Mouse (Mus musculus) left cerebral cortex, postnatal 4 days (tissue): Measurements from ENCODE around the gene Eef2. TPM values are rescaled to one million over a fixed set of nuclear protein-coding genes. Genes with fewer than 3 reads are reported as not detected.
"Not testable (repeated sequence)": the region's sequence is repeated elsewhere in the genome, so short reads cannot be mapped to it uniquely, and the experiment has no call there.

ENCODE experiments used
- DNase-seq: peaks from one replicate; pipeline ENCODE4 v3.0.0-alpha.2; 2022
- intact Hi-C: fragments of 180-260 bp; cut with DNase I; formaldehyde crosslinking; loops from one replicate; pipeline ENCODE4 v1.15.1; 2025
- total RNA-seq, 2 experiments: library from RNA; stranded (reverse); gene quantifications; 2 replicates each; pipeline ENCODE4 v1.2.3; 2021

Eef2 gene
- total RNA-seq, 2 experiments from 2014 or later: 1,312 to 1,322 TPM

GRCm38 (mm10) chr10:81179451-81180342, 3.3 kb downstream of the Eef2 start:
- no peak for DNase-seq
- intact Hi-C loops: no loop called here

GRCm38 (mm10) chr10:81180946-81181345, 4.5 kb downstream of the Eef2 start:
- intact Hi-C loops: no loop called here
- DNase-seq: no peak

- intact Hi-C loops, DNase-seq: not testable (repeated sequence)
Measured at GRCm38 (mm10) chr10:81181860-81182259, 5.4 kb downstream of the Eef2 start.

GRCm38 (mm10) chr10:81182336-81183333, 6.2 kb downstream of the Eef2 start, which contains the start of gene Dapk3:
Gene Dapk3, plus strand, starts transcription at chr10:81183005.
- DNase-seq: peak; percentile 97
- intact Hi-C loops: no loop called here

GRCm38 (mm10) chr10:81183805-81184204, 7.4 kb downstream of the Eef2 start, which contains the start of gene 4930442H23Rik:
Gene 4930442H23Rik, minus strand, starts transcription at chr10:81183849.
- no peak for DNase-seq
- intact Hi-C loops: no loop called here

GRCm38 (mm10) chr10:81184765-81185164, 8.3 kb downstream of the Eef2 start:
- intact Hi-C loops: no loop called here
- no peak for DNase-seq

- intact Hi-C loops: no loop called here
- DNase-seq: no peak
Measured at GRCm38 (mm10) chr10:81187161-81187560, 10.7 kb downstream of the Eef2 start.

- intact Hi-C loops: loop anchor here (10.0 kb wide), 2 partner anchors 155 to 275 kb away; partner anchors contain the start of gene Gipc3
- no peak for DNase-seq
Measured at GRCm38 (mm10) chr10:81189821-81190220, 13.4 kb downstream of the Eef2 start.

GRCm38 (mm10) chr10:81190236-81190911, 13.9 kb downstream of the Eef2 start:
- no peak for DNase-seq
- intact Hi-C loops: loop anchor here (10.0 kb wide), 2 partner anchors 154 to 274 kb away; partner anchors contain the start of gene Gipc3

GRCm38 (mm10) chr10:81190912-81191321, 14.5 kb downstream of the Eef2 start:
- DNase-seq: no peak
- intact Hi-C loops: loop anchor here (10.0 kb wide), 2 partner anchors 154 to 274 kb away; partner anchors contain the start of gene Gipc3

GRCm38 (mm10) chr10:81191342-81191982, 15.0 kb downstream of the Eef2 start:
- intact Hi-C loops: loop anchor here (10.0 kb wide), 2 partner anchors 153 to 273 kb away; partner anchors contain the start of gene Gipc3
- DNase-seq: no peak

- peak; percentile 81 for DNase-seq
- intact Hi-C loops: loop anchor here (10.0 kb wide), 2 partner anchors 152 to 272 kb away; partner anchors contain the start of gene Gipc3
Measured at GRCm38 (mm10) chr10:81192270-81192967, 16.0 kb downstream of the Eef2 start.

- intact Hi-C loops: loop anchor here (10.0 kb wide), 2 partner anchors 152 to 272 kb away; partner anchors contain the start of gene Gipc3
- peak; percentile 43 for DNase-seq
Measured at GRCm38 (mm10) chr10:81192968-81193501, 16.6 kb downstream of the Eef2 start.

GRCm38 (mm10) chr10:81193991-81194774, 17.8 kb downstream of the Eef2 start:
- intact Hi-C loops: loop anchor here (10.0 kb wide), 2 partner anchors 151 to 271 kb away; partner anchors contain the start of gene Gipc3
- no peak for DNase-seq

- no peak for DNase-seq
- intact Hi-C loops: loop anchor here (10.0 kb wide), 2 partner anchors 150 to 270 kb away; partner anchors contain the start of gene Gipc3
Measured at GRCm38 (mm10) chr10:81195300-81195699, 18.9 kb downstream of the Eef2 start.

- intact Hi-C loops: loop anchor here (10.0 kb wide), 2 partner anchors 148 to 268 kb away; partner anchors contain the start of gene Gipc3
- DNase-seq: no peak
Measured at GRCm38 (mm10) chr10:81196470-81197065, 20.1 kb downstream of the Eef2 start.

- DNase-seq: no peak
- intact Hi-C loops: loop anchor here (10.0 kb wide), 2 partner anchors 147 to 267 kb away; partner anchors contain the start of gene Gipc3
Measured at GRCm38 (mm10) chr10:81197305-81197704, 20.9 kb downstream of the Eef2 start.
